In genomic region chr4:102510939-102511391, GRCm38 (mm10) we compare ENCODE assay signal across 8 mouse cellular contexts.
DNase-seq lines count a peak whose midpoint lies in the region; ATAC-seq lines count a peak whose summit lies in the region.

No protein-coding gene starts in this region.

- peak; percentile 62 to 66 for DNase-seq in B cell, adult 2 months
- peak; percentile 62 for DNase-seq in adrenal gland, postnatal 25 days
- DNase-seq in frontal cortex, adult 2 months (ENCODE audit: extremely low spot score in 1 of 2, low spot score in 1 of 2) = peak; percentile 50 to 83
- DNase-seq in heart, postnatal 36 days = peak; percentile 82 to 91
- peak; percentile 45 for DNase-seq in large intestine, adult 2 months (ENCODE audit: low read depth, low spot score)
- peak; percentile 26 for DNase-seq in ovary, postnatal 10 days (ENCODE audit: low spot score)
- peak; percentile 79 for DNase-seq in urinary bladder, postnatal 14 days (ENCODE audit: low spot score)

- no peaks in the 10 kb centered on the region for H3K36me3 ChIP-seq in lung, embryonic 16.5 days (ENCODE audit: control insufficient read depth, insufficient read depth, low read length)

- H3K4me3 ChIP-seq in lung, embryonic 16.5 days (ENCODE audit: low read length) = peak overlapping the region; percentile 32

- WGBS in large intestine, adult 2 months = 6% methylated on average over 8 of the region's 8 CpGs
- 9% methylated on average over 8 of the region's 8 CpGs for whole genome bisulfite sequencing in lung, embryonic 16.5 days

- H3K27me3 ChIP-seq in lung, embryonic 16.5 days (ENCODE audit: control insufficient read depth, insufficient read depth, low read depth, low read length) = no peaks in the 10 kb centered on the region

- peak overlapping the region; percentile 57 for H3K9ac ChIP-seq in lung, embryonic 16.5 days (ENCODE audit: low read length)

- H3K4me1 ChIP-seq in lung, embryonic 16.5 days (replicated peaks; ENCODE audit: control insufficient read depth, insufficient read depth, low read length) = peaks cover 18% of the 10 kb centered on the region

- H3K9me3 ChIP-seq in lung, embryonic 16.5 days (ENCODE audit: control insufficient read depth, low read length) = no peaks in the 10 kb centered on the region

- intact Hi-C loops in heart, postnatal 36 days (cut with DNase I) = loop anchor here (1.0 kb wide), 1 partner anchor 59 kb away; no protein-coding TSS in a partner anchor

- H3K27ac ChIP-seq in lung, embryonic 16.5 days (ENCODE audit: low read length) = peak overlapping the region; percentile 90

- peak overlapping the region; percentile 52 for H3K4me2 ChIP-seq in lung, embryonic 16.5 days (ENCODE audit: low read depth, low read length)

- ATAC-seq in lung, embryonic 16.5 days (ENCODE audit: low read depth) = peak; percentile 95

Comparison
In these comparisons a context has a peak if more than half of its experiments do, and no peak if none do; other contexts are left out.
1. Peak in every context shown above with its lines: DNase-seq, ATAC-seq, H3K4me3 ChIP-seq and H3K27ac ChIP-seq.
2. DNase-seq: peak in every context shown above with its lines; median percentile 86 in heart, postnatal 36 days; 79 in urinary bladder, postnatal 14 days; 66 in frontal cortex, adult 2 months; 64 in B cell, adult 2 months; 62 in adrenal gland, postnatal 25 days; 45 in large intestine, adult 2 months; 26 in ovary, postnatal 10 days.